Mouse (Mus musculus) ES-E14 (cell line): ENCODE measurements around the gene Cib4.

Experiments used
- CHD2 ChIP-seq: IDR thresholded peaks from 2 replicates; pipeline ENCODE4 v1.6.1; 2014; ENCODE audit warnings: mild to moderate bottlenecking, low read depth, low read length, inconsistent platforms
- HCFC1 ChIP-seq: IDR thresholded peaks from 2 replicates; pipeline ENCODE4 v1.6.1; 2012; ENCODE audit warnings: low read length, inconsistent platforms, borderline replicate concordance; ENCODE audit not compliant: insufficient read depth
- MAFK ChIP-seq: IDR thresholded peaks from 2 replicates; pipeline ENCODE4 v1.6.1; 2014; ENCODE audit warnings: mild to moderate bottlenecking, low read depth, low read length, inconsistent platforms; ENCODE audit not compliant: insufficient read depth
- ZC3H11A ChIP-seq: IDR thresholded peaks from 2 replicates; pipeline ENCODE4 v1.6.1; 2012; ENCODE audit warnings: low read depth, mild to moderate bottlenecking, inconsistent platforms, low read length, borderline replicate concordance
- ZNF384 ChIP-seq: IDR thresholded peaks from 2 replicates; pipeline ENCODE4 v1.6.1; 2012; ENCODE audit warnings: low read depth, low read length, inconsistent platforms

DNA sequence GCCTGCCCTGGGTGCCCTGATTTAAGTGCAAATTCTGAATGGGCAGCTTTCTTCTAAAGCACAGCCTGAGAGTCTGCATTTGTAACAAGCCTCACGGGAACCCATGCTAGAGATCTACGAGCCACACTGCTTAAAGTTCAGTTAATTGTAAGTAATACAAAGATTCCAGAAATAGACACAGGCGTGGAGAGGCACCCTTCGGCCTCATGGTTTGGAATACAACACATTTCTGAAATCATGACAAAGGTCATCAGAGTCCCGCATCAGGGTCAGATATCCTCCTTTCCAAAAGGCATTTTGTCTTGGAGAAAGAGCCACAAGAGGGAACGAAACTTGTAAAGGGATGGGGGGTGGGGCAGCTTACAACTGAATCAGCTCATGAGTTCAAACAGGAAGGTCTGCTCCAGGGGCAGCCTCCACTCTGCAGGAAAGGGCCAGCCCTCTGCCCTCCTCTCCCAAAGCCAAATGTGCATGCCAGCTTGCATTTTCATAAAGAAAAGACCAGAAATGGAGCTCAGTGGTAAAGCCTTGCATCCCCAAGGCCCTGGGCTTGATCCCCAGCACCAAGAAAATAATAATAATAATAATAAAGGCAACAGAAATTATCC lies 49.4 kb upstream of the Cib4 start:
- TF ChIP-seq CHD2 = no peak
- no peak for TF ChIP-seq ZNF384
- TF ChIP-seq HCFC1 = no peak
- TF ChIP-seq MAFK = no peak
- no peak for TF ChIP-seq ZC3H11A
